Mouse (Mus musculus) spleen, adult 2 months (tissue): ENCODE measurements around the gene Gm26602. TPM values are rescaled to one million over a fixed set of nuclear protein-coding genes. Genes with fewer than 3 reads are reported as not detected.

ENCODE experiments used
- DNase-seq, 2 experiments: peaks; one replicate each; pipeline versions ENCODE4 v3.0.0 to v3.0.0-alpha.2; 2012 to 2021; ENCODE audit warnings: low spot score in 2 of 2, low read depth in 1 of 2
- H3K27ac ChIP-seq: fragments of 200-500 bp; 2 replicates; pipeline ENCODE4 v1.5.1; 2012; ENCODE audit warnings: low read length, inconsistent platforms; ENCODE audit not compliant: insufficient read depth
- H3K27me3 ChIP-seq: fragments of 200-500 bp; 2 replicates; pipeline ENCODE4 v1.6.1; 2012; ENCODE audit warnings: mild to moderate bottlenecking, moderate library complexity, low read length, inconsistent platforms; ENCODE audit not compliant: control insufficient read depth, insufficient read depth
- H3K36me3 ChIP-seq: fragments of 200-500 bp; 2 replicates; pipeline ENCODE4 v1.6.1; 2012; ENCODE audit warnings: mild to moderate bottlenecking, low read length, inconsistent platforms; ENCODE audit not compliant: control insufficient read depth, insufficient read depth
- H3K4me1 ChIP-seq: fragments of 200-500 bp; 2 replicates; pipeline ENCODE4 v1.6.1; 2011; ENCODE audit warnings: inconsistent platforms; ENCODE audit not compliant: control insufficient read depth, insufficient read depth, insufficient read length
- H3K4me3 ChIP-seq: fragments of 200-500 bp; 2 replicates; pipeline ENCODE4 v1.5.1; 2011; ENCODE audit warnings: mild to moderate bottlenecking, inconsistent platforms; ENCODE audit not compliant: insufficient read depth, insufficient read length; ENCODE audit errors: extremely low read depth
- CTCF ChIP-seq: fragments of 200-500 bp; IDR thresholded peaks from 2 replicates; pipeline ENCODE4 v1.5.1; 2011; ENCODE audit warnings: mild to moderate bottlenecking, inconsistent platforms; ENCODE audit not compliant: insufficient read depth, insufficient read length, insufficient replicate concordance; ENCODE audit errors: extremely low read depth
- POLR2A ChIP-seq: fragments of 200-500 bp; IDR thresholded peaks from 2 replicates; pipeline ENCODE4 v1.6.1; 2011; ENCODE audit warnings: low read depth, low read length, inconsistent platforms
- WGBS: fragments of 180-500 bp; shearing (Covaris S2); methylation state at CpG from one replicate; pipeline ENCODE4 v1.1.7; 2018; 5-methylcytosine and 5-hydroxymethylcytosine counted together
- polyA plus RNA-seq: library from polyadenylated mRNA; depleted of rRNA; stranded (reverse); fragments of >200 nt; gene quantifications from 2 replicates; pipeline ENCODE4 v1.2.3, GENCODE M21; 2012

Gm26602 gene
- polyA plus RNA-seq, 1 experiment = not detected

GRCm38 (mm10) chr10:79933861-79934260 lies 23.2 kb downstream of the Gm26602 start:
- H3K4me1 ChIP-seq = peaks cover 35% of the 10 kb centered on the region
- no peak for DNase-seq

GRCm38 (mm10) chr10:79934272-79934721 lies 23.6 kb downstream of the Gm26602 start:
- H3K27ac ChIP-seq = no peak overlapping the region
- no peak overlapping the region for H3K4me3 ChIP-seq
- 82% methylated on average over 13 of the region's 13 CpGs for WGBS
- H3K27me3 ChIP-seq = no peaks in the 10 kb centered on the region
- DNase-seq = no peak
- H3K4me1 ChIP-seq = peaks cover 39% of the 10 kb centered on the region
- TF ChIP-seq CTCF (no peak), POLR2A (no peak)
- peaks cover 15% of the 10 kb centered on the region for H3K36me3 ChIP-seq

More at GRCm38 (mm10) chr10:79933861-79934260, 23.2 kb downstream of the Gm26602 start:
- peaks cover 15% of the 10 kb centered on the region for H3K36me3 ChIP-seq
- no peak overlapping the region for H3K4me3 ChIP-seq
- H3K27ac ChIP-seq = no peak overlapping the region
- TF ChIP-seq CTCF = no peak
- TF ChIP-seq POLR2A = no peak
- H3K27me3 ChIP-seq = no peaks in the 10 kb centered on the region
- WGBS = 91% methylated on average over 6 of the region's 6 CpGs

- Histone ChIP-seq H3K4me3 (no peak overlapping the region), H3K4me1 (peaks cover 45% of the 10 kb centered on the region), H3K27ac (no peak overlapping the region), H3K27me3 (no peaks in the 10 kb centered on the region), H3K36me3 (peaks cover 15% of the 10 kb centered on the region)
- WGBS = 96% methylated on average over 16 of the region's 16 CpGs
- no peak for TF ChIP-seq POLR2A
- TF ChIP-seq CTCF = no peak
- DNase-seq = no peak
Measured at GRCm38 (mm10) chr10:79934794-79935569, 24.3 kb downstream of the Gm26602 start.

GRCm38 (mm10) chr10:79936284-79936910 lies 25.7 kb downstream of the Gm26602 start:
- H3K36me3 ChIP-seq = peaks cover 11% of the 10 kb centered on the region
- DNase-seq = no peak
- WGBS = 37% methylated on average over 10 of the region's 10 CpGs
- no peaks in the 10 kb centered on the region for H3K27me3 ChIP-seq
- H3K4me3 ChIP-seq = no peak overlapping the region; the same call in 1 of the 2 replicates
- peak overlapping the region; percentile 13; the same call in 1 of the 2 replicates for H3K27ac ChIP-seq
- peaks cover 57% of the 10 kb centered on the region for H3K4me1 ChIP-seq
- no peak for TF ChIP-seq POLR2A
- no peak for TF ChIP-seq CTCF

- TF ChIP-seq CTCF = no peak
- TF ChIP-seq POLR2A = no peak
- H3K36me3 ChIP-seq = peaks cover 7% of the 10 kb centered on the region; the same call in 1 of the 2 replicates
- WGBS = 3% methylated on average over 27 of the region's 27 CpGs
- DNase-seq = peak; percentile 55 to 84
- no peaks in the 10 kb centered on the region for H3K27me3 ChIP-seq
- peak overlapping the region; percentile 57 for H3K27ac ChIP-seq
- H3K4me1 ChIP-seq = peaks cover 62% of the 10 kb centered on the region
- peak overlapping the region; percentile 16; the same call in 1 of the 2 replicates for H3K4me3 ChIP-seq
Measured at GRCm38 (mm10) chr10:79936911-79937441, 26.3 kb downstream of the Gm26602 start.

GRCm38 (mm10) chr10:79937775-79938526 lies 27.3 kb downstream of the Gm26602 start:
- WGBS = 45% methylated on average over 11 of the region's 11 CpGs
- H3K27ac ChIP-seq = no peak overlapping the region
- H3K4me1 ChIP-seq = peaks cover 64% of the 10 kb centered on the region
- DNase-seq = no peak
- H3K4me3 ChIP-seq = no peak overlapping the region
- no peak for TF ChIP-seq CTCF
- TF ChIP-seq POLR2A = no peak
- peaks cover 2% of the 10 kb centered on the region; the same call in 1 of the 2 replicates for H3K36me3 ChIP-seq
- no peaks in the 10 kb centered on the region for H3K27me3 ChIP-seq
